Mouse (Mus musculus): Measurements from ENCODE around the gene Tmprss7. TPM values are rescaled to one million over a fixed set of nuclear protein-coding genes. Genes with fewer than 3 reads are reported as not detected.

The Tmprss7 gene
- polyA plus RNA-seq, 1 experiment from 2014 or later, result 0.59 TPM

- H3K27me3 ChIP-seq (ENCODE audit: control insufficient read depth, insufficient read depth, low read length), result no peaks in the 10 kb centered on the region
- H3K4me3 ChIP-seq (replicated peaks; ENCODE audit: low read length), result no peak overlapping the region
- H3K36me3 ChIP-seq (replicated peaks; ENCODE audit: control insufficient read depth, insufficient read depth), result no peaks in the 10 kb centered on the region
- H3K4me2 ChIP-seq (replicated peaks), result no peak overlapping the region
- DNase-seq (ENCODE audit: low spot score) (no peak), ATAC-seq (ENCODE audit: low FRiP score) (no peak)
- no peaks in the 10 kb centered on the region for H3K9me3 ChIP-seq (ENCODE audit: control insufficient read depth, low read length)
- H3K27ac ChIP-seq, result no peak overlapping the region
- H3K4me1 ChIP-seq (replicated peaks; ENCODE audit: control insufficient read depth, insufficient read depth, low read length), result no peaks in the 10 kb centered on the region
- WGBS, result 82% methylated on average over 2 of the region's 2 CpGs
- no peak overlapping the region for H3K9ac ChIP-seq
Measured at GRCm38 (mm10) chr16:45666136-45666535, 27.3 kb downstream of the Tmprss7 start.

GRCm38 (mm10) chr16:45662381-45662780, 31.1 kb downstream of the Tmprss7 start:
- no peaks in the 10 kb centered on the region for H3K36me3 ChIP-seq (replicated peaks; ENCODE audit: control insufficient read depth, insufficient read depth)
- H3K4me3 ChIP-seq (replicated peaks; ENCODE audit: low read length), result no peak overlapping the region
- H3K27me3 ChIP-seq (ENCODE audit: control insufficient read depth, insufficient read depth, low read length), result no peaks in the 10 kb centered on the region
- DNase-seq (ENCODE audit: low spot score) (no peak), ATAC-seq (ENCODE audit: low FRiP score) (no peak)
- H3K4me2 ChIP-seq (replicated peaks), result no peak overlapping the region
- H3K9me3 ChIP-seq (ENCODE audit: control insufficient read depth, low read length), result no peaks in the 10 kb centered on the region
- H3K9ac ChIP-seq, result no peak overlapping the region
- H3K4me1 ChIP-seq (replicated peaks; ENCODE audit: control insufficient read depth, insufficient read depth, low read length), result no peaks in the 10 kb centered on the region
- no peak overlapping the region for H3K27ac ChIP-seq

- H3K9me3 ChIP-seq (ENCODE audit: control insufficient read depth, low read length), result no peaks in the 10 kb centered on the region
- no peak overlapping the region for H3K4me3 ChIP-seq (replicated peaks; ENCODE audit: low read length)
- no peak overlapping the region for H3K9ac ChIP-seq
- DNase-seq (ENCODE audit: low spot score), result no peak
- WGBS, result 87% methylated on average over 4 of the region's 4 CpGs
- 0 out of 2 replicates have a peak, but pooled peaks cover 5% of the 10 kb centered on the region for H3K27me3 ChIP-seq (ENCODE audit: control insufficient read depth, insufficient read depth, low read length)
- H3K36me3 ChIP-seq (replicated peaks; ENCODE audit: control insufficient read depth, insufficient read depth), result no peaks in the 10 kb centered on the region
- H3K27ac ChIP-seq, result no peak overlapping the region
- no peaks in the 10 kb centered on the region for H3K4me1 ChIP-seq (replicated peaks; ENCODE audit: control insufficient read depth, insufficient read depth, low read length)
- H3K4me2 ChIP-seq (replicated peaks), result no peak overlapping the region
- ATAC-seq (ENCODE audit: low FRiP score), result no peak
Measured at GRCm38 (mm10) chr16:45659596-45659995, 33.9 kb downstream of the Tmprss7 start.

- ATAC-seq (ENCODE audit: low FRiP score), result no peak
- 94% methylated on average over 1 of the region's 1 CpGs for WGBS
- H3K27ac ChIP-seq, result no peak overlapping the region
Measured at GRCm38 (mm10) chr16:45658248-45658647, 35.2 kb downstream of the Tmprss7 start.

GRCm38 (mm10) chr16:45657574-45658159, 35.8 kb downstream of the Tmprss7 start:
- no peaks in the 10 kb centered on the region; the same call in 1 of the 2 replicates for H3K4me1 ChIP-seq (replicated peaks; ENCODE audit: control insufficient read depth, insufficient read depth, low read length)
- no peak for DNase-seq (ENCODE audit: low spot score)
- no peak for ATAC-seq (ENCODE audit: low FRiP score)
- H3K36me3 ChIP-seq (replicated peaks; ENCODE audit: control insufficient read depth, insufficient read depth), result no peaks in the 10 kb centered on the region
- WGBS, result 93% methylated on average over 12 of the region's 12 CpGs
- no peak overlapping the region for H3K4me2 ChIP-seq (replicated peaks)
- no peaks in the 10 kb centered on the region for H3K9me3 ChIP-seq (ENCODE audit: control insufficient read depth, low read length)
- no peak overlapping the region for H3K4me3 ChIP-seq (replicated peaks; ENCODE audit: low read length)
- peaks cover 13% of the 10 kb centered on the region; the same call in 1 of the 2 replicates for H3K27me3 ChIP-seq (ENCODE audit: control insufficient read depth, insufficient read depth, low read length)
- no peak overlapping the region for H3K9ac ChIP-seq
- no peak overlapping the region for H3K27ac ChIP-seq

More at GRCm38 (mm10) chr16:45658248-45658647, 35.2 kb downstream of the Tmprss7 start:
- Histone ChIP-seq H3K4me3 (replicated peaks; ENCODE audit: low read length) (no peak overlapping the region), H3K4me2 (replicated peaks) (no peak overlapping the region), H3K27me3 (ENCODE audit: control insufficient read depth, insufficient read depth, low read length) (peaks cover 13% of the 10 kb centered on the region; the same call in 1 of the 2 replicates), H3K9ac (no peak overlapping the region), H3K4me1 (replicated peaks; ENCODE audit: control insufficient read depth, insufficient read depth, low read length) (no peaks in the 10 kb centered on the region; the same call in 1 of the 2 replicates), H3K9me3 (ENCODE audit: control insufficient read depth, low read length) (no peaks in the 10 kb centered on the region), H3K36me3 (replicated peaks; ENCODE audit: control insufficient read depth, insufficient read depth) (no peaks in the 10 kb centered on the region)
- DNase-seq (ENCODE audit: low spot score), result no peak

- H3K27me3 ChIP-seq (ENCODE audit: control insufficient read depth, insufficient read depth, low read length), result peaks cover 13% of the 10 kb centered on the region; the same call in 1 of the 2 replicates
- no peak overlapping the region for H3K27ac ChIP-seq
- H3K9ac ChIP-seq, result no peak overlapping the region; the same call in 1 of the 2 replicates
- DNase-seq (ENCODE audit: low spot score) (no peak), ATAC-seq (ENCODE audit: low FRiP score) (peak; percentile 40; the same call in 1 of the 2 replicates)
- 64% methylated on average over 9 of the region's 9 CpGs for WGBS
- H3K4me2 ChIP-seq (replicated peaks), result 0 out of 2 replicates have a peak overlapping the region, but pooled peaks have one; percentile 55
- H3K9me3 ChIP-seq (ENCODE audit: control insufficient read depth, low read length), result no peaks in the 10 kb centered on the region
- no peak overlapping the region for H3K4me3 ChIP-seq (replicated peaks; ENCODE audit: low read length)
- H3K36me3 ChIP-seq (replicated peaks; ENCODE audit: control insufficient read depth, insufficient read depth), result no peaks in the 10 kb centered on the region
- no peaks in the 10 kb centered on the region; the same call in 1 of the 2 replicates for H3K4me1 ChIP-seq (replicated peaks; ENCODE audit: control insufficient read depth, insufficient read depth, low read length)
Measured at GRCm38 (mm10) chr16:45654465-45654864, 39.0 kb downstream of the Tmprss7 start.

GRCm38 (mm10) chr16:45653934-45654332, 39.5 kb downstream of the Tmprss7 start, which contains the start of gene BC016579:
Gene BC016579 (minus strand): TSS chr16:45654068.
- ATAC-seq (ENCODE audit: low FRiP score), result peak; percentile 46; the same call in 1 of the 2 replicates
- no peaks in the 10 kb centered on the region; the same call in 1 of the 2 replicates for H3K4me1 ChIP-seq (replicated peaks; ENCODE audit: control insufficient read depth, insufficient read depth, low read length)
- 6% methylated on average over 20 of the region's 20 CpGs for WGBS
- no peaks in the 10 kb centered on the region for H3K36me3 ChIP-seq (replicated peaks; ENCODE audit: control insufficient read depth, insufficient read depth)
- peak within 1 kb of the TSS; percentile 55 for H3K4me2 ChIP-seq (replicated peaks)
- no peak for DNase-seq (ENCODE audit: low spot score)
- H3K27ac ChIP-seq, result no peak within 1 kb of the TSS
- H3K27me3 ChIP-seq (ENCODE audit: control insufficient read depth, insufficient read depth, low read length), result peaks cover 13% of the 10 kb centered on the region; the same call in 1 of the 2 replicates
- H3K4me3 ChIP-seq (replicated peaks; ENCODE audit: low read length), result peak within 1 kb of the TSS; percentile 25
- peak within 1 kb of the TSS; percentile 28; the same call in 1 of the 2 replicates for H3K9ac ChIP-seq
- no peaks in the 10 kb centered on the region for H3K9me3 ChIP-seq (ENCODE audit: control insufficient read depth, low read length)

GRCm38 (mm10) chr16:45653009-45653933, 40.2 kb downstream of the Tmprss7 start:
- no peaks in the 10 kb centered on the region for H3K9me3 ChIP-seq (ENCODE audit: control insufficient read depth, low read length)
- H3K9ac ChIP-seq, result peak overlapping the region; percentile 28; the same call in 1 of the 2 replicates
- no peaks in the 10 kb centered on the region for H3K36me3 ChIP-seq (replicated peaks; ENCODE audit: control insufficient read depth, insufficient read depth)
- H3K27me3 ChIP-seq (ENCODE audit: control insufficient read depth, insufficient read depth, low read length), result peaks cover 13% of the 10 kb centered on the region; the same call in 1 of the 2 replicates
- DNase-seq (ENCODE audit: low spot score) (no peak), ATAC-seq (ENCODE audit: low FRiP score) (no peak)
- H3K4me1 ChIP-seq (replicated peaks; ENCODE audit: control insufficient read depth, insufficient read depth, low read length), result no peaks in the 10 kb centered on the region; the same call in 1 of the 2 replicates
- H3K27ac ChIP-seq, result no peak overlapping the region
- peak overlapping the region; percentile 25 for H3K4me3 ChIP-seq (replicated peaks; ENCODE audit: low read length)
- H3K4me2 ChIP-seq (replicated peaks), result peak overlapping the region; percentile 55
- WGBS, result 16% methylated on average over 17 of the region's 17 CpGs

GRCm38 (mm10) chr16:45651497-45651896, 42.0 kb downstream of the Tmprss7 start:
- 75% methylated on average over 2 of the region's 2 CpGs for WGBS
- H3K9ac ChIP-seq, result no peak overlapping the region
- peaks cover 13% of the 10 kb centered on the region; the same call in 1 of the 2 replicates for H3K27me3 ChIP-seq (ENCODE audit: control insufficient read depth, insufficient read depth, low read length)
- H3K4me2 ChIP-seq (replicated peaks), result no peak overlapping the region
- no peaks in the 10 kb centered on the region; the same call in 1 of the 2 replicates for H3K4me1 ChIP-seq (replicated peaks; ENCODE audit: control insufficient read depth, insufficient read depth, low read length)
- H3K4me3 ChIP-seq (replicated peaks; ENCODE audit: low read length), result no peak overlapping the region
- H3K36me3 ChIP-seq (replicated peaks; ENCODE audit: control insufficient read depth, insufficient read depth), result no peaks in the 10 kb centered on the region
- DNase-seq (ENCODE audit: low spot score) (no peak), ATAC-seq (ENCODE audit: low FRiP score) (no peak)
- no peak overlapping the region for H3K27ac ChIP-seq
- no peaks in the 10 kb centered on the region for H3K9me3 ChIP-seq (ENCODE audit: control insufficient read depth, low read length)
